Mouse (Mus musculus) adrenal gland, postnatal 25 days (tissue): ENCODE measurements at regions not wholly inside any gene's neighbourhood (a gene's known extent, or its start where the extent isn't known, plus 50 kb on each side); places are given as distances from the start of the nearest gene placed in this dataset.
A peak's percentile ranks its signal among the peaks of the same experiment; 100 is the strongest.

Experiments
- DNase-seq: peaks from one replicate; pipeline ENCODE4 v3.0.0; 2021; ENCODE audit warnings: mixed read lengths

- DNase-seq = no peak
Observed at GRCm38 (mm10) chr10:8071858-8072257, 115.8 kb upstream of the Tab2 start.

DNA sequence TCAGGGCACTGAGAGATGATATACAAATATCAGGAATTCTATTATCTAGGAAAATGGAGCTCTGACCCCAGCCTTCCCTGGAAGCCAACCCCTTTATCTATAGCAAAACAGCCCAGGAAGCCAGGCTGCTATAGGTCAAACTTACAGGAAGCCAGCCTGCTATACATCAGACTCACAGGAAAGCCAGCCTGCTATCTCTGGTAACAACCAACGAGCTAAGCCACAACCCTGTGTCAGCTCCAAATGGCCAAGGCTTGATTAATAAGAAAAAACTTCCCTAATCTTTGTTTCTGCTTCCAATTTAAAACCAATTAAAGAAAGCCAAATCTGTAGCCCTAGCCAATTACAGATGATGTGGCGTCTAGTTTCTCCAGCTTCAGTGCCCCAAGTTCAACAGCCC lies 114.4 kb upstream of the Tab2 start:
- DNase-seq = no peak

DNA sequence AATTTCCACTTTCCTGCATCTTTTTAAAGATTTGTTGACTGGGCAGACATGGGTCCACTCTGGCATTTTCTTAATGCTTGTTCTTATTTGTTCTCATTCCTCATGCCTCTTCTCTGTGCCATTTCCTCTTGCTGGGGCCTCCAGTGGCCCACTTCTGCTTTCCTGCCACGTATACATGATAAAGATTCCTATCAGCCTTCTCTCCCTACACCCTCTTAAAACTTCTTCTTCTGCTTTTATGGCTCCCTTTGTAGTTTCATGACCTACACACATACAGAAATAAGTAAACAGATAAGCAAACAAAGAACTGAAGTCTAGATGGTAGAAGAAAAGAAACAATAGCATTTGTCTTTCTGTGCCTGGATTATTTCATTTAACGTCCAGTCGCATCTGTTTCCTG lies 110.9 kb upstream of the Tab2 start:
- no peak for DNase-seq

DNA sequence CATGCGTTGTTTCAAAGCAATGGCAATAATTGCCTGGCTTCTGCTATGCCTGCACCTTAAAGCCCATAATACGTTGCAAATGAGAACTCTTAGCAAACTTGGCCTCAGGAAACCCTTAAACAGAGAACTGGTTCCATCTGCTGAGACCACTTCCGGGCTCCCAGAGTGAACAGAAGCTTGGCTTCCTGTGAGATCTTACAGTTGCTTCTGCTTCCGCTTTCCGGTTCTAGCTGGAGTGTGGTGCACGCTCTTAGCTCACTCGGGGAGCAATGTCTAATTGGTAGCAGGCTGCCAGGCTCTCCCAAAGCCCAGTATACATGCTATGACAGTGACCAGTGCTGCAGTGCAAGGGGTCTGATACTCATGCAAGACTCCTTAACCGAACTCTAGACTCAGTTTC lies 109.7 kb upstream of the Tab2 start:
- no peak for DNase-seq

- no peak for DNase-seq
Observed at GRCm38 (mm10) chr10:8064281-8064680, 108.3 kb upstream of the Tab2 start.

GRCm38 (mm10) chr10:8063458-8064090 lies 107.5 kb upstream of the Tab2 start:
- no peak for DNase-seq

GRCm38 (mm10) chr10:8060987-8061386 lies 105.0 kb upstream of the Tab2 start:
- DNase-seq = no peak

- DNase-seq = no peak
Observed at GRCm38 (mm10) chr10:8059769-8060168, 103.7 kb upstream of the Tab2 start.

DNA sequence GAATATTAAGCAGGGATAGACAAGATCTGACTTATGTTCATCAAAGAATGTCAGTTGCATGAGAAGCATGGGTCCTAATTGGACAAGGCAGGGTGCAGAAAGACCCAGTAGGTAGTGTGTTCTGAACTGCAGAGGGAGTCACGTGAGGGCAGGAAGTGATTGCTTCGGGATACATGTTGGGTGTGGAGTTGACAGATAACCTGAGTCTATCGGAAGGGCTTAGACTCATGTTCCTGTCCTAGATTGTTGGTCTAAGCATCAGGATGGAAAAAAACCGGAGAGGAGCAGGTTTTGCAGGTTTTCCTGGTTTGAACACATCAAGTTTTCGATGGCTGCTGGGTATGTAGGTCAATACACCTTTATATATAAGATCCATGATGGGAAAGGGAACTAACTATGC lies 101.8 kb upstream of the Tab2 start:
- DNase-seq = no peak

GRCm38 (mm10) chr10:8055293-8055692 lies 99.3 kb upstream of the Tab2 start:
- no peak for DNase-seq

GRCm38 (mm10) chr10:8043416-8044163 lies 87.6 kb upstream of the Tab2 start:
- DNase-seq = no peak

DNA sequence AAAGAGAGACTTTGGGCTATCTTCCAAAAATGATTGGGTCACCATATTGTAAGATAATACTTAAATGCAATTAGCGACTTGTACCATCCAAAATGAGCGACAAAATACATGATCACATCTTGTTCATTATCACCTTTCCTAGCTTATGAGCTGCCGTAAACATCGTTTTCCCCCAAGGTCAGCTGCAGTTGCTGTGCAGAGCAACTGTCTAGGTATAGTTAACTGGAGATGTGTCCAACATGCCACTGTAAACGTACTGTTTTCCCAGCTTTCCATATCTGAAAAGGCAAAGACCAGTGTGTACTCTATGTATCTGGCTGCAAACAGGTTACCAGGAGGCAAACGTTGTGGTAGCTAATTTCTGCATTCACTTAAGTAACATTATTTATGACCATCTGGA lies 86.3 kb upstream of the Tab2 start:
- no peak for DNase-seq

GRCm38 (mm10) chr10:8041790-8042189 lies 85.8 kb upstream of the Tab2 start:
- no peak for DNase-seq

DNA sequence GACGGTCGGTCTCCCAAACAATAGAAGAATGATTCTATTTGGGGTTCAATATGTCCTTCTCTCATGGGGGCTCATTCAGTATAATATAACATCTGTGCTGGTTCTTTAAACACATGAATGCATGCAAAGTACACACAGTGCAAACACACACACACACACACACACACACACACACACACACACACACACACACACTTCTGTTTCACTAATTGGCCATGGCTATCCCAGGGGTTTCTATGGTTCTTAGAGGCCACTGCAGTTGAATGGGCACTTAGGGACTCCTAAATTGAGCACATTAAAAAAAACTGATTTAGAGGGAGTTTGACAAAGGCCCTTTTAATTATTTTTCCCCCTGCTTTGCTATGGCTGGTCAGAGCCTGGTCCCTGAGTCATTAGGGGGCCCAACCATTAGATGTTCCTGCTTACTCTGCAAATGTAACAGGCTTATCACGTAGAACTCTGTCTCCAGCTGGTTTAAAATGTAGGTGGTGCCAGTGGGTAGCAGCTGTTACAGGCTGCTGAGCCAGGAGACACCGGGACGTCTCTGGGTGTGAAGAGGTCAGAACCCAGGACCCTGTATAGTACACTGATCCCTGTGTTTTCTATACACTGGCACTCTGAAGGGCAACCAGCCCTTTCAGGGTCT lies 82.1 kb upstream of the Tab2 start:
- DNase-seq = no peak

GRCm38 (mm10) chr10:8036293-8036692 lies 80.3 kb upstream of the Tab2 start:
- no peak for DNase-seq

DNA sequence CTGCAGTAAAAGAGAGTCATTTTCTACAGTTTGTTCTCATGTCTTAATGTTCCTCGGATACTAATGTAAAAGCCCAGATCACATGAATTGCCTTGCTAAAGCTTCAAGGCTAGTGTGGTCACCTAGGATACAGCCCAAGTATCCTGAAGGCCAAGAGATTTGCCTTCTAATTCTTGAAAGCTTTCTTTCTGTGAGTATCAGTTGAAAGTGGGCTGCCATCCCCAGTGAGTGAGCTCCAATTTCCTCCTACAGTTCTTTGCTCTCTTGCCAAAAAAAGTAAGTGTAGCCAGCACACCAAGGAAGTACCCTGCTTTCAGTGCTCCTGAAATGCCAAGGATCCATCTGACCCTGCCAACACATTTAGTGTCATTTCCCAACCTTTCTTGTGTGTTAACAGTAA lies 79.3 kb upstream of the Tab2 start:
- DNase-seq = no peak

GRCm38 (mm10) chr10:8032203-8032602 lies 76.2 kb upstream of the Tab2 start:
- DNase-seq = no peak

- peak; percentile 12 for DNase-seq
Observed at GRCm38 (mm10) chr10:8028840-8029239, 72.8 kb upstream of the Tab2 start.

GRCm38 (mm10) chr10:8027023-8027422 lies 71.0 kb upstream of the Tab2 start:
- no peak for DNase-seq

- no peak for DNase-seq
Observed at GRCm38 (mm10) chr10:8023741-8024140, 67.7 kb upstream of the Tab2 start.

DNA sequence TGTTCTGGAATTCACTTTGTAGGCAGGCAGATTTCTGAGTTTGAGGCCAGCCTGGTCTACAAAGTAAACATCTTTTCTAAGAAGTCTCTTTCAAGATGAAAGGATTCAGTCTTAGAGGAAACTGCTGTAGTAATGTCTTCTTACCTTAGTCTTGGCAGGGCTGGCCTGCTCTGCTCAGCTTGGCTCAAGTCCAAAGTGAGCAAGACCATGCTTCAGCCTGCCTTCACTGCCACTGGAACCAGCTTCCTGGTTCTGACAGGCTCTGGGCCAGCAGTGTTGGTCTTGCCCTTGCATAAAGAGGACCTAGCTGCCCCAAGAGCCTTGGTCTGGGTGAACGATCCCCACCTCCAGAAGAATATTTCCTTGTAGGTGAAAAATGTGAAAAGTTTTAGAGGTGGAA lies 65.9 kb upstream of the Tab2 start:
- no peak for DNase-seq

- no peak for DNase-seq
Observed at GRCm38 (mm10) chr10:8020916-8021705, 65.1 kb upstream of the Tab2 start.

- no peak for DNase-seq
Observed at GRCm38 (mm10) chr10:8020113-8020512, 64.1 kb upstream of the Tab2 start.
